Mouse (Mus musculus): ENCODE results near the gene Hist1h3g. TPM values are rescaled to one million over a fixed set of nuclear protein-coding genes. Genes with fewer than 3 reads are reported as not detected.

The Hist1h3g gene
- polyA plus RNA-seq, 1 experiment from 2014 or later: 6.9 TPM

GRCm38 (mm10) chr13:23501511-23501910, 33.7 kb upstream of the Hist1h3g start:
- H3K27me3 ChIP-seq: no peaks in the 10 kb centered on the region
- peak overlapping the region; percentile 19 for H3K4me3 ChIP-seq (replicated peaks)
- no peak for ATAC-seq (replicated peaks; ENCODE audit: low FRiP score)
- WGBS: 31% methylated on average over 5 of the region's 5 CpGs
- no peaks in the 10 kb centered on the region for H3K9me3 ChIP-seq (replicated peaks)
- H3K9ac ChIP-seq: no peak overlapping the region
- H3K27ac ChIP-seq: no peak overlapping the region
- peaks cover 41% of the 10 kb centered on the region for H3K4me1 ChIP-seq
- H3K36me3 ChIP-seq: no peaks in the 10 kb centered on the region
- H3K4me2 ChIP-seq: peak overlapping the region; percentile 53

GRCm38 (mm10) chr13:23502031-23502567, 33.1 kb upstream of the Hist1h3g start:
- no peaks in the 10 kb centered on the region for H3K27me3 ChIP-seq
- 44% methylated on average over 9 of the region's 9 CpGs for WGBS
- peaks cover 44% of the 10 kb centered on the region for H3K4me1 ChIP-seq
- no peak overlapping the region for H3K27ac ChIP-seq
- no peak overlapping the region for H3K9ac ChIP-seq
- no peaks in the 10 kb centered on the region for H3K36me3 ChIP-seq
- H3K4me2 ChIP-seq: peak overlapping the region; percentile 53
- ATAC-seq (replicated peaks; ENCODE audit: low FRiP score): no peak
- no peaks in the 10 kb centered on the region for H3K9me3 ChIP-seq (replicated peaks)
- H3K4me3 ChIP-seq (replicated peaks): peak overlapping the region; percentile 19

- Histone ChIP-seq H3K9ac (no peak overlapping the region), H3K4me2 (no peak overlapping the region), H3K4me1 (peaks cover 45% of the 10 kb centered on the region), H3K27me3 (no peaks in the 10 kb centered on the region), H3K9me3 (replicated peaks) (no peaks in the 10 kb centered on the region), H3K36me3 (no peaks in the 10 kb centered on the region), H3K4me3 (replicated peaks) (no peak overlapping the region), H3K27ac (no peak overlapping the region)
- 59% methylated on average over 4 of the region's 4 CpGs for WGBS
- ATAC-seq (replicated peaks; ENCODE audit: low FRiP score): no peak
These were observed 32.3 kb upstream of the Hist1h3g start for GRCm38 (mm10) chr13:23502916-23503315.

GRCm38 (mm10) chr13:23503797-23504196, 31.4 kb upstream of the Hist1h3g start:
- H3K4me3 ChIP-seq (replicated peaks): peak overlapping the region; percentile 10
- H3K9ac ChIP-seq: no peak overlapping the region
- peak overlapping the region; percentile 35 for H3K4me2 ChIP-seq
- WGBS: 1% methylated on average over 9 of the region's 9 CpGs
- H3K27ac ChIP-seq: no peak overlapping the region
- peaks cover 36% of the 10 kb centered on the region for H3K4me1 ChIP-seq
- no peaks in the 10 kb centered on the region for H3K36me3 ChIP-seq
- ATAC-seq (replicated peaks; ENCODE audit: low FRiP score): no peak
- H3K9me3 ChIP-seq (replicated peaks): no peaks in the 10 kb centered on the region
- H3K27me3 ChIP-seq: no peaks in the 10 kb centered on the region

- 0 out of 2 replicates have a peak overlapping the region, but pooled peaks have one; percentile 21 for H3K9ac ChIP-seq
- 0 out of 2 replicates have a peak overlapping the region, but pooled peaks have one; percentile 18 for H3K27ac ChIP-seq
- ATAC-seq (replicated peaks; ENCODE audit: low FRiP score): no peak
- H3K9me3 ChIP-seq (replicated peaks): no peaks in the 10 kb centered on the region
- H3K4me2 ChIP-seq: peak overlapping the region; percentile 63
- H3K27me3 ChIP-seq: no peaks in the 10 kb centered on the region
- peak overlapping the region; percentile 37 for H3K4me3 ChIP-seq (replicated peaks)
- 10% methylated on average over 14 of the region's 14 CpGs for WGBS
- peaks cover 37% of the 10 kb centered on the region for H3K4me1 ChIP-seq
- H3K36me3 ChIP-seq: no peaks in the 10 kb centered on the region
These were observed 29.4 kb upstream of the Hist1h3g start for GRCm38 (mm10) chr13:23505662-23506345.

GRCm38 (mm10) chr13:23506351-23506750, 28.9 kb upstream of the Hist1h3g start:
- Histone ChIP-seq H3K27me3 (no peaks in the 10 kb centered on the region), H3K9ac (no peak overlapping the region), H3K36me3 (no peaks in the 10 kb centered on the region), H3K4me3 (replicated peaks) (peak overlapping the region; percentile 37), H3K27ac (no peak overlapping the region), H3K4me2 (peak overlapping the region; percentile 63), H3K4me1 (peaks cover 37% of the 10 kb centered on the region), H3K9me3 (replicated peaks) (no peaks in the 10 kb centered on the region)
- ATAC-seq (replicated peaks; ENCODE audit: low FRiP score): no peak
- 8% methylated on average over 13 of the region's 13 CpGs for WGBS

- H3K4me2 ChIP-seq: peak overlapping the region; percentile 63
- H3K9me3 ChIP-seq (replicated peaks): no peaks in the 10 kb centered on the region
- 28% methylated on average over 14 of the region's 14 CpGs for WGBS
- H3K4me3 ChIP-seq (replicated peaks): peak overlapping the region; percentile 37
- H3K9ac ChIP-seq: no peak overlapping the region
- H3K27me3 ChIP-seq: no peaks in the 10 kb centered on the region
- no peak for ATAC-seq (replicated peaks; ENCODE audit: low FRiP score)
- H3K36me3 ChIP-seq: no peaks in the 10 kb centered on the region
- H3K4me1 ChIP-seq: peaks cover 32% of the 10 kb centered on the region
- no peak overlapping the region for H3K27ac ChIP-seq
These were observed 28.3 kb upstream of the Hist1h3g start for GRCm38 (mm10) chr13:23506819-23507515.

- Histone ChIP-seq H3K27ac (no peak overlapping the region), H3K4me3 (replicated peaks) (no peak overlapping the region), H3K27me3 (no peaks in the 10 kb centered on the region), H3K4me2 (no peak overlapping the region), H3K36me3 (no peaks in the 10 kb centered on the region), H3K4me1 (peaks cover 24% of the 10 kb centered on the region), H3K9me3 (replicated peaks) (no peaks in the 10 kb centered on the region), H3K9ac (no peak overlapping the region)
- no peak for ATAC-seq (replicated peaks; ENCODE audit: low FRiP score)
- 39% methylated on average over 1 of the region's 1 CpGs for WGBS
These were observed 25.1 kb upstream of the Hist1h3g start for GRCm38 (mm10) chr13:23510127-23510526.

- Histone ChIP-seq H3K9ac (no peak overlapping the region), H3K27ac (no peak overlapping the region), H3K4me1 (peaks cover 12% of the 10 kb centered on the region), H3K4me2 (no peak overlapping the region), H3K4me3 (replicated peaks) (no peak overlapping the region), H3K9me3 (replicated peaks) (no peaks in the 10 kb centered on the region), H3K27me3 (no peaks in the 10 kb centered on the region), H3K36me3 (no peaks in the 10 kb centered on the region)
- no peak for ATAC-seq (replicated peaks; ENCODE audit: low FRiP score)
- WGBS: 85% methylated on average over 1 of the region's 1 CpGs
These were observed 21.7 kb upstream of the Hist1h3g start for GRCm38 (mm10) chr13:23513517-23513916.

- ATAC-seq (replicated peaks; ENCODE audit: low FRiP score): no peak
- no peak overlapping the region for H3K4me3 ChIP-seq (replicated peaks)
These were observed 19.9 kb upstream of the Hist1h3g start for GRCm38 (mm10) chr13:23515281-23515680.

GRCm38 (mm10) chr13:23515826-23516620, 19.2 kb upstream of the Hist1h3g start:
- H3K9me3 ChIP-seq (replicated peaks): no peaks in the 10 kb centered on the region
- H3K27ac ChIP-seq: no peak overlapping the region; the same call in 1 of the 2 replicates
- 54% methylated on average over 15 of the region's 15 CpGs for WGBS
- peaks cover 8% of the 10 kb centered on the region for H3K4me1 ChIP-seq
- no peaks in the 10 kb centered on the region for H3K27me3 ChIP-seq
- H3K36me3 ChIP-seq: no peaks in the 10 kb centered on the region
- ATAC-seq (replicated peaks; ENCODE audit: low FRiP score): no peak
- H3K9ac ChIP-seq: peak overlapping the region; percentile 26; the same call in 1 of the 2 replicates
- H3K4me2 ChIP-seq: peak overlapping the region; percentile 77
- H3K4me3 ChIP-seq (replicated peaks): peak overlapping the region; percentile 54

More at GRCm38 (mm10) chr13:23515281-23515680, 19.9 kb upstream of the Hist1h3g start:
- Histone ChIP-seq H3K4me2 (no peak overlapping the region), H3K4me1 (peaks cover 12% of the 10 kb centered on the region), H3K27ac (no peak overlapping the region), H3K9me3 (replicated peaks) (no peaks in the 10 kb centered on the region), H3K9ac (no peak overlapping the region), H3K27me3 (no peaks in the 10 kb centered on the region), H3K36me3 (no peaks in the 10 kb centered on the region)
- whole genome bisulfite sequencing: 79% methylated on average over 5 of the region's 5 CpGs
